Mouse (Mus musculus) megakaryocyte-erythroid progenitor cell, adult 5-6 weeks (primary cell): Measurements from ENCODE around the gene Ppp4r3b. TPM values are rescaled to one million over a fixed set of nuclear protein-coding genes. Genes with fewer than 3 reads are reported as not detected.

Experiments
- ATAC-seq: replicated peaks from 2 replicates; pipeline ENCODE4 v1.8.0; 2016; ENCODE audit warnings: mild to moderate bottlenecking, inconsistent platforms; ENCODE audit not compliant: severe bottlenecking, poor library complexity, low FRiP score, low TSS enrichment
- total RNA-seq, 2 experiments: library from RNA; stranded (forward) in 1 of 2; stranded (reverse) in 1 of 2; fragments of 200-1000, 215-1000 nt in 1 of 2; fragments of >200 nt in 1 of 2; fragmentation: Nextera tagmentation in 1 of 2; gene quantifications; 2 replicates each; pipeline ENCODE4 v1.2.3; 2014 to 2017

The Ppp4r3b gene
- total RNA-seq, 2 experiments from 2014 or later, result 90.1 to 191 TPM

DNA sequence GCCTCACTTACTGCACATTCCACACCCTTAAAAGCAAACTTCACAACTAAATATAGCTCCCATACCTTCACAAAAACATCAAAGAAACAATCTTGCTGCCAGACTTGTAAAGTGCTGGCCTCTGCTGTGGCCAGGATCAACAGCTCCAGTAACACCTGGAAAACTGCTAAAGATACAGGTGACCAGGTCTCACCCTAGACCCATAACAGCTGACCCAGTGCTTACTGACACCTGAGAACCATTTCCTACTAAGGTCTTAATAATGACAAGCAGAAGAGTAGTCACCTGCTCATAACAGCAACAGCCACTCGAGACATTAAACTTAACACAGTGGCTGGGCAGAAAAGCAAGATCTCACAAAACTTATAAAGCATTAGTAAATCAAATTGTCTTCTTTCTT lies 60.9 kb downstream of the Ppp4r3b start:
- ATAC-seq, result no peak

DNA sequence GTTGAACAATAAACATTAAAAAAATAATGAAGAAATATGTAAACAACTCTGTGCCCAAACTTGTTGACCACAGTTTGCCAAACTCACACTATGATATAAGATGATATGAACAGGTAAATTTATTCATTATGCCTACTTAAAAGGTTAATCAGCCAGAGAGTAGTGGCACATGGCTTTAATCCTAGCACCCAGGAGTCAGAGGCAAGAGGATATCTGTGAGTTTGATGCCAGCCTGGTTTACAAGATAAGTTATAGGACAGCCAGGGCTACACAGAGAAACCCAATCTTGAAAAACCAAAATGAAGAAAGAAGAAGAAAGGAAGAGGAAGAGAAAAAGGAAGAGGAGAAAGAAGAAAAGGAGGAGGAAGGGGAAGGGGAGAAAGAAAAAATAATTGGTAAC lies 64.7 kb downstream of the Ppp4r3b start:
- peak; percentile 61 for ATAC-seq

GRCm38 (mm10) chr11:29238047-29238446 lies 65.4 kb downstream of the Ppp4r3b start:
- peak; percentile 65; the same call in 1 of the 2 replicates for ATAC-seq

- ATAC-seq, result no peak
These were observed 65.9 kb downstream of the Ppp4r3b start for GRCm38 (mm10) chr11:29238551-29238950.

GRCm38 (mm10) chr11:29239353-29239752 lies 66.7 kb downstream of the Ppp4r3b start:
- ATAC-seq, result no peak

GRCm38 (mm10) chr11:29241961-29242360 lies 69.3 kb downstream of the Ppp4r3b start:
- ATAC-seq, result no peak

DNA sequence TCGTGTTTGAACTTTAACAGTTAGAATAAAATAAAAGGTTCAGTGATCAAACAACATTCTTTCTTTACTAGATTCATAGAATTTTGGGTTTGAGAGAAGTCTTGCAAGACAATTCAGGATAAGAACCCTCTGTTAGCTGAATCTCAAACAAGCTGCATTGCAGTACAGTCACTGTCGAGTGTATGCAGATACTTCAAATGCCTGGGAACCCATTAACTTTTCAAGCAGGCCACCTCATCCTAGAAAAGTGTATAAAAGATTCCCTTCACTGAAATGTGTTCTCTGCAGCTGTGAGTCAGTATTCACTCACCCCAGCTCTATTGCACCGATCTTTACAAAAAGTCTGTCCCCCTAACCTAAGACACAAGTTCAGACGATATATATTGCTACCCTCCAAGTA lies 73.3 kb downstream of the Ppp4r3b start:
- ATAC-seq, result no peak

DNA sequence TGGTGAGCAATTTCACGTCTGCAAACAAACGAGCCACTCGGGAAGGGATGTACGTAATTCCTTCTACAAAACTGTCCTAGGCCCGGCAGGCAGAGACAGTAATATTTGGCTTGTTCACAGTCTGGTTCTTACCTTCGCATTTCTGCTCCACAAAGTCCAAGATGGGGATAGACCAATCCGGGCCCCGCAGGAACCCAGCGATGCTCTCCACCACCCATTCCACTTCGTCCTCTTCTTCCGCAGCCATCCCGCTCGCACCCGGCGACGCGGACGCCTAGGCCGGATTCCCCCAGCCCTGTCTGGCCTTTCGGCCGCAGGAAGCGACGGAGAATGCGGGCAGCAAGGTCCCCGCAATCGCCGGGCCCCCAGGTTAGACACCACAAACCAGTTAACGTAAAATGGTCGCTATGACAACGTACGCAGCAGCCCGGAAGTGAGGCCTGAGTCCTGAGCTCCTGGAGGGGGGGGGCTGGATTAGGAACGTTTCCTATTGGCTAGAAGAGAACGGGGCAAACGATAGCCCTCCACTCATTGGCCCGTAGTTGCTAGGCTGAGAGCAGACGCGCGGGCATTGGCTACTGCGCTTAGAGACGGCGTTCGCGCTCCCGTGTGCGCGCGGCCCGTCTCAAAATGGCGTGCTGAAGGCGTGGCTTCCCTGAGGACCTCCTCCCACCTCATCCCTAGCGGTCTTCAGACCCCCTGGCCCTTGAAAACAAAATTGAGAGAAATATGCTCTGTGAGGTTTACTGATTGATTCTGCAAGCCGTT lies 74.4 kb downstream of the Ppp4r3b start, which contains the start of gene Cfap36:
Gene Cfap36 (minus strand): TSS at position 527 of the 768 bp plus-strand sequence.
- peak; percentile 99 for ATAC-seq

GRCm38 (mm10) chr11:29247725-29248124 lies 75.0 kb downstream of the Ppp4r3b start:
- ATAC-seq, result no peak

DNA sequence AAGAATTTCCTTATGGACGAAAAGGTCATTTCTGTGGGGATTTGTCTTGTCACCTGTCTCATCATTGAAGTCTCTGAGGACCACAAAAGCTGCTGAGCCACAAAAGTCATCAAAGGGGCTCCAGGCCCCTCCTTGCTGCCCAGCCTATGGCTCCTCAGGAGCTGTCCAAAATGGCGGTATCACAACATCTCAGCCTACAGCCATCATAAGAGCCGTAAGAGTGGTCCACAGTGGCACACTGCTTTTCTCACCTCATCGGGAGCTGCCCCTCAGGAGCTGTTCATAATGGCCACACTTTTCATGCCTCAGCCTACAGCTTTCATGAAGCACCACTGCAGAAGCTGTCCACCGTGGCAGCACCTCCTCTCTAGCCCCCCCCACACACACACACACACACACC lies 75.7 kb downstream of the Ppp4r3b start:
- ATAC-seq, result no peak

GRCm38 (mm10) chr11:29254643-29255042 lies 82.0 kb downstream of the Ppp4r3b start:
- no peak for ATAC-seq

DNA sequence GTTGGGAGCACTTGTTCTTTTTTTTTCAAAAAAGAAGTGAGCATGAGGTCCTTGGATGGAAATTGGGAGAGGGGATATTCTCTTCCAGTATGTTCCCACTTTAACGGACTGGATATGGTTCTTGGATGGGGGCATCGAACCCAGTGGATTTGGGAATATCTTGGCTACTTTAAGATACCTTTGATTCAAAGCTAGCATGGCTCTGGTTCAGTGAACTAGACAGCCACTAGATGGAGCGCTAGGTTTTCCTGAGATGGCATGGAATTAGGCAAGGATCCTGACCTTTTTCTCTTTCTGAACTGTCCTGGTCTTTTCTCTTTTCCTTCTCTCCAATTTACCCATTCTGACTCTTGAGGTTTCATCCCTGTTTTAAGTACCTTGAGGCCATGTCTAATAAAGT lies 95.1 kb downstream of the Ppp4r3b start:
- peak; percentile 61; the same call in 1 of the 2 replicates for ATAC-seq

Other genes with a start within 250 kb of the Ppp4r3b start
- gene Pnpt1, start 42.1 kb upstream of the Ppp4r3b start, total RNA-seq (2014; fragmentation: Nextera tagmentation), result 60.9 and 74.3 TPM in 2 replicates
- gene Pnpt1, start 42.1 kb upstream of the Ppp4r3b start, total RNA-seq (2017), result 99.4 and 111 TPM in 2 replicates
- 20.2 and 27.5 TPM in 2 replicates for gene Cfap36, start 74.5 kb downstream of the Ppp4r3b start, total RNA-seq (2014; fragmentation: Nextera tagmentation)
- gene Cfap36, start 74.5 kb downstream of the Ppp4r3b start, total RNA-seq (2017), result 34.3 and 58.5 TPM in 2 replicates
- 24.7 and 30.4 TPM in 2 replicates for gene Ccdc88a, start 200.8 kb downstream of the Ppp4r3b start, total RNA-seq (2014; fragmentation: Nextera tagmentation)
- 49.5 and 53.0 TPM in 2 replicates for gene Ccdc88a, start 200.8 kb downstream of the Ppp4r3b start, total RNA-seq (2017)